Mouse (Mus musculus): ENCODE data around the gene Mas1. TPM values are rescaled to one million over a fixed set of nuclear protein-coding genes. Genes with fewer than 3 reads are reported as not detected.
"Not testable (repeated sequence)": the region's sequence is repeated elsewhere in the genome, so short reads cannot be mapped to it uniquely, and the experiment has no call there.

The Mas1 gene
- polyA plus RNA-seq, 1 experiment = not detected

- TF ChIP-seq CTCF (IDR thresholded peaks at IDR 0.05; ENCODE audit: control insufficient read depth, insufficient read depth, low read length) (no peak), POLR2A (IDR thresholded peaks at IDR 0.05; ENCODE audit: borderline replicate concordance, control insufficient read depth, low read depth, low read length) (no peak)
- Histone ChIP-seq H3K4me3 (replicated peaks; ENCODE audit: control insufficient read depth, low read depth, low read length) (no peak overlapping the region), H3K4me1 (ENCODE audit: control insufficient read depth, insufficient read depth, low read length) (no peaks in the 10 kb centered on the region), H3K27ac (ENCODE audit: control insufficient read depth, insufficient read depth, low read depth, low read length, poor library complexity) (no peak overlapping the region)
- WGBS = 88% methylated on average over 4 of the region's 4 CpGs
Observed at GRCm38 (mm10) chr17:12905810-12906209, 37.9 kb upstream of the Mas1 start.

GRCm38 (mm10) chr17:12904349-12904748 lies 36.4 kb upstream of the Mas1 start:
- no peak for TF ChIP-seq CTCF (IDR thresholded peaks at IDR 0.05; ENCODE audit: control insufficient read depth, insufficient read depth, low read length)
- TF ChIP-seq POLR2A (IDR thresholded peaks at IDR 0.05; ENCODE audit: borderline replicate concordance, control insufficient read depth, low read depth, low read length) = no peak
- H3K4me1 ChIP-seq (ENCODE audit: control insufficient read depth, insufficient read depth, low read length) = no peaks in the 10 kb centered on the region
- WGBS = 36% methylated on average over 1 of the region's 1 CpGs
- H3K27ac ChIP-seq (ENCODE audit: control insufficient read depth, insufficient read depth, low read depth, low read length, poor library complexity) = no peak overlapping the region
- no peak overlapping the region for H3K4me3 ChIP-seq (replicated peaks; ENCODE audit: control insufficient read depth, low read depth, low read length)

- WGBS = 76% methylated on average over 12 of the region's 12 CpGs
Observed at GRCm38 (mm10) chr17:12903372-12904333, 35.7 kb upstream of the Mas1 start.

GRCm38 (mm10) chr17:12902291-12902690 lies 34.3 kb upstream of the Mas1 start:
- no peaks in the 10 kb centered on the region for H3K4me1 ChIP-seq (ENCODE audit: control insufficient read depth, insufficient read depth, low read length)
- WGBS = 96% methylated on average over 6 of the region's 6 CpGs
- TF ChIP-seq POLR2A (IDR thresholded peaks at IDR 0.05; ENCODE audit: borderline replicate concordance, control insufficient read depth, low read depth, low read length) = no peak
- TF ChIP-seq CTCF (IDR thresholded peaks at IDR 0.05; ENCODE audit: control insufficient read depth, insufficient read depth, low read length) = no peak

More at GRCm38 (mm10) chr17:12903372-12904333, 35.7 kb upstream of the Mas1 start:
- Histone ChIP-seq H3K4me1 (ENCODE audit: control insufficient read depth, insufficient read depth, low read length) (no peaks in the 10 kb centered on the region), H3K4me3 (replicated peaks; ENCODE audit: control insufficient read depth, low read depth, low read length) (no peak overlapping the region), H3K27ac (ENCODE audit: control insufficient read depth, insufficient read depth, low read depth, low read length, poor library complexity) (no peak overlapping the region)
- no peak for TF ChIP-seq CTCF (IDR thresholded peaks at IDR 0.05; ENCODE audit: control insufficient read depth, insufficient read depth, low read length)

GRCm38 (mm10) chr17:12898607-12899006 lies 30.7 kb upstream of the Mas1 start:
- 70% methylated on average over 2 of the region's 2 CpGs for WGBS
- not testable (repeated sequence) for H3K4me1 ChIP-seq (ENCODE audit: control insufficient read depth, insufficient read depth, low read length); H3K4me3 ChIP-seq (replicated peaks; ENCODE audit: control insufficient read depth, low read depth, low read length); H3K27ac ChIP-seq (ENCODE audit: control insufficient read depth, insufficient read depth, low read depth, low read length, poor library complexity)

More at GRCm38 (mm10) chr17:12902291-12902690, 34.3 kb upstream of the Mas1 start:
- Histone ChIP-seq H3K27ac (ENCODE audit: control insufficient read depth, insufficient read depth, low read depth, low read length, poor library complexity) (no peak overlapping the region), H3K4me3 (replicated peaks; ENCODE audit: control insufficient read depth, low read depth, low read length) (no peak overlapping the region)

- 84% methylated on average over 5 of the region's 5 CpGs for WGBS
- Histone ChIP-seq H3K4me1 (ENCODE audit: control insufficient read depth, insufficient read depth, low read length) (no peaks in the 10 kb centered on the region), H3K27ac (ENCODE audit: control insufficient read depth, insufficient read depth, low read depth, low read length, poor library complexity) (no peak overlapping the region), H3K4me3 (replicated peaks; ENCODE audit: control insufficient read depth, low read depth, low read length) (no peak overlapping the region)
- TF ChIP-seq POLR2A (IDR thresholded peaks at IDR 0.05; ENCODE audit: borderline replicate concordance, control insufficient read depth, low read depth, low read length) (no peak), CTCF (IDR thresholded peaks at IDR 0.05; ENCODE audit: control insufficient read depth, insufficient read depth, low read length) (no peak)
Observed at GRCm38 (mm10) chr17:12897674-12898073, 29.7 kb upstream of the Mas1 start.

GRCm38 (mm10) chr17:12892033-12892432 lies 24.1 kb upstream of the Mas1 start:
- H3K4me3 ChIP-seq (replicated peaks; ENCODE audit: control insufficient read depth, low read depth, low read length) = no peak overlapping the region
- no peak overlapping the region for H3K27ac ChIP-seq (ENCODE audit: control insufficient read depth, insufficient read depth, low read depth, low read length, poor library complexity)
- 85% methylated on average over 9 of the region's 9 CpGs for WGBS
- TF ChIP-seq CTCF (IDR thresholded peaks at IDR 0.05; ENCODE audit: control insufficient read depth, insufficient read depth, low read length) (no peak), POLR2A (IDR thresholded peaks at IDR 0.05; ENCODE audit: borderline replicate concordance, control insufficient read depth, low read depth, low read length) (no peak)
- H3K4me1 ChIP-seq (ENCODE audit: control insufficient read depth, insufficient read depth, low read length) = no peaks in the 10 kb centered on the region

GRCm38 (mm10) chr17:12891054-12891453 lies 23.1 kb upstream of the Mas1 start:
- WGBS = 79% methylated on average over 4 of the region's 4 CpGs
- Histone ChIP-seq H3K27ac (ENCODE audit: control insufficient read depth, insufficient read depth, low read depth, low read length, poor library complexity) (no peak overlapping the region), H3K4me3 (replicated peaks; ENCODE audit: control insufficient read depth, low read depth, low read length) (no peak overlapping the region), H3K4me1 (ENCODE audit: control insufficient read depth, insufficient read depth, low read length) (no peaks in the 10 kb centered on the region)
- TF ChIP-seq POLR2A (IDR thresholded peaks at IDR 0.05; ENCODE audit: borderline replicate concordance, control insufficient read depth, low read depth, low read length) (no peak), CTCF (IDR thresholded peaks at IDR 0.05; ENCODE audit: control insufficient read depth, insufficient read depth, low read length) (no peak)
